Mouse (Mus musculus) heart, adult 2 months (tissue): ENCODE data around the gene Iqca. TPM values are rescaled to one million over a fixed set of nuclear protein-coding genes. Genes with fewer than 3 reads are reported as not detected.

ENCODE experiments used
- DNase-seq, 2 experiments: peaks; one replicate each; pipeline ENCODE4 v3.0.0; 2021
- H3K27ac ChIP-seq: fragments of 200-600 bp; 2 replicates; pipeline ENCODE4 v1.8.1; 2022
- H3K27me3 ChIP-seq: fragments of 200-500 bp; 2 replicates; pipeline ENCODE4 v1.6.1; 2012; ENCODE audit warnings: mild to moderate bottlenecking, low read length, inconsistent platforms, mixed read lengths; ENCODE audit not compliant: control insufficient read depth, insufficient read depth
- H3K36me3 ChIP-seq: fragments of 200-500 bp; 2 replicates; pipeline ENCODE4 v1.6.1; 2012; ENCODE audit warnings: low read length, inconsistent platforms; ENCODE audit not compliant: control insufficient read depth, insufficient read depth
- H3K4me1 ChIP-seq: fragments of 200-500 bp; 2 replicates; pipeline ENCODE4 v1.6.1; 2011; ENCODE audit warnings: low read length; ENCODE audit not compliant: control insufficient read depth, insufficient read depth
- H3K4me3 ChIP-seq: fragments of 200-600 bp; 2 replicates; pipeline ENCODE4 v1.8.1; 2022
- H3K79me2 ChIP-seq: fragments of 200-500 bp; replicated peaks from 2 replicates; pipeline ENCODE4 v1.6.1; 2012; ENCODE audit warnings: mild to moderate bottlenecking, inconsistent platforms, low read length, moderate library complexity, mixed read lengths; ENCODE audit not compliant: control insufficient read depth, insufficient read depth
- H3K9ac ChIP-seq: fragments of 200-500 bp; 2 replicates; pipeline ENCODE4 v1.6.1; 2012; ENCODE audit warnings: low read depth, mild to moderate bottlenecking, control low read depth, inconsistent platforms, low read length, mixed read lengths
- CTCF ChIP-seq: fragments of 200-600 bp; IDR thresholded peaks from 2 replicates; pipeline ENCODE4 v1.8.1; 2022; ENCODE audit warnings: antibody characterized with exemption, mild to moderate bottlenecking, moderate library complexity
- EP300 ChIP-seq: fragments of 200-500 bp; IDR thresholded peaks from 2 replicates; pipeline ENCODE4 v1.6.1; 2011; ENCODE audit warnings: low read depth, low read length, control low read depth; ENCODE audit not compliant: insufficient read depth
- POLR2A ChIP-seq: fragments of 200-500 bp; IDR thresholded peaks from 2 replicates; pipeline ENCODE4 v1.6.1; 2011; ENCODE audit warnings: mild to moderate bottlenecking, low read depth, low read length, control low read depth; ENCODE audit not compliant: insufficient read depth
- WGBS: fragments of 180-500 bp; shearing (Covaris S2); methylation state at CpG from one replicate; pipeline ENCODE4 v1.1.7; 2018; 5-methylcytosine and 5-hydroxymethylcytosine counted together
- intact Hi-C: fragments of 180-260 bp; cut with DNase I; formaldehyde crosslinking; loops from one replicate; pipeline ENCODE4 v1.15.1; 2025
- polyA plus RNA-seq: library from polyadenylated mRNA; depleted of rRNA; stranded (reverse); fragments of >200 nt; gene quantifications from 2 replicates; pipeline ENCODE4 v1.2.3, GENCODE M21; 2012
- total RNA-seq, 2 experiments: library from RNA; stranded (reverse); gene quantifications; 2 replicates each; pipeline ENCODE4 v1.2.3; 2021

Iqca gene
- total and polyA plus RNA-seq, 3 experiments = 0.43 TPM; not detected in 2

- Histone ChIP-seq H3K9ac (no peak overlapping the region), H3K4me1 (no peaks in the 10 kb centered on the region), H3K36me3 (no peaks in the 10 kb centered on the region), H3K4me3 (no peak overlapping the region), H3K79me2 (no peaks in the 10 kb centered on the region), H3K27ac (no peak overlapping the region), H3K27me3 (0 out of 2 replicates have a peak, but pooled peaks cover 1% of the 10 kb centered on the region)
- DNase-seq = no peak
- intact Hi-C loops = no loop called here
- 88% methylated on average over 11 of the region's 11 CpGs for WGBS
- TF ChIP-seq POLR2A = no peak
- no peak for TF ChIP-seq CTCF
- no peak for TF ChIP-seq EP300
Measured at GRCm38 (mm10) chr1:90132402-90132801, 20.8 kb downstream of the Iqca start.

DNA sequence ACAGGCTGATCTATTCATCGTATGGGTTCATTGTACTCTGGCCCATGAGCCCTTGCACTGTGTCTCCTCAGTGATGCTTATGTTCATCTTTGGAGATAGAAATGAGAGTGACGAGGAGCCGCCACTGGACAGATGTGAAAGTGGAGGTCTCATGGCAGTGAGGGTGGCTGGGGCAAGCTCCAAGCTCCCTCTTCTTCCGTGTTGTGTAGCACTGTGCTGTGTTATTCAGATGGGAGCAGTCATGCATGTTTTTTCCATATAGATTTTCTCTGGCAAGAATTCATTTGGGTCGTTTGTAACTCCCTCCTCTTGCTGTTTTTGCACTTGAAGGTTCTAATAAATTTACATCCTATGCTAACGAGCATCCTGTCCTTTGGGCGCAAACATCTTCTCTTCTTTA lies 21.2 kb downstream of the Iqca start:
- no peaks in the 10 kb centered on the region for H3K36me3 ChIP-seq
- WGBS = 82% methylated on average over 7 of the region's 7 CpGs
- no peaks in the 10 kb centered on the region for H3K79me2 ChIP-seq
- H3K27ac ChIP-seq = no peak overlapping the region
- 0 out of 2 replicates have a peak, but pooled peaks cover 1% of the 10 kb centered on the region for H3K27me3 ChIP-seq
- H3K4me1 ChIP-seq = no peaks in the 10 kb centered on the region
- TF ChIP-seq EP300 (no peak), CTCF (no peak), POLR2A (no peak)
- DNase-seq = no peak
- no peak overlapping the region for H3K4me3 ChIP-seq
- no peak overlapping the region for H3K9ac ChIP-seq
- intact Hi-C loops = no loop called here

DNA sequence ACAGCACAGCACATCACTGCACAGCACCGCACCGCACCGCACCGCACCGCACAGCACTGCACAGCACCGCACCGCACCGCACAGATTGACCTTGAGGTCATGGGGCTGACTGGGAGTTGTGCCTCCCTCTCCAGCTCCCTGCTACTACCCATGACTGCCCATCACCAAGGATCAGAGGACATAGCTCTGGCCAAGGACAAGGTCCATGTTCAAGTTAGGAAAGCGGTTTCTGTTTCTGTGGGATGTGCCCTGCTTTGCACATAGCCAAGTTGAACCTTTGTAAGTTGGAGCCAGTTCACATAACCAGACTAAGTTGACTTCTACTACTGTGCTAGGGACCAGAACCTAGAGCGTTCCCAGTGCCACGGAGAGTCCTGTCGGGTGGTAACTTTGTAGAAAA lies 28.6 kb downstream of the Iqca start:
- Histone ChIP-seq H3K4me1 (no peaks in the 10 kb centered on the region), H3K36me3 (no peaks in the 10 kb centered on the region), H3K27ac (no peak overlapping the region), H3K9ac (no peak overlapping the region), H3K4me3 (no peak overlapping the region), H3K79me2 (no peaks in the 10 kb centered on the region), H3K27me3 (no peaks in the 10 kb centered on the region)
- DNase-seq = no peak
- intact Hi-C loops = no loop called here
- TF ChIP-seq CTCF (no peak), EP300 (no peak), POLR2A (no peak)
- 93% methylated on average over 12 of the region's 12 CpGs for WGBS

GRCm38 (mm10) chr1:90120706-90121105 lies 32.5 kb downstream of the Iqca start:
- Histone ChIP-seq H3K27me3 (no peaks in the 10 kb centered on the region), H3K4me3 (no peak overlapping the region), H3K79me2 (no peaks in the 10 kb centered on the region), H3K4me1 (no peaks in the 10 kb centered on the region), H3K36me3 (no peaks in the 10 kb centered on the region), H3K9ac (no peak overlapping the region), H3K27ac (no peak overlapping the region)
- intact Hi-C loops = no loop called here
- WGBS = 80% methylated on average over 6 of the region's 6 CpGs
- no peak for DNase-seq
- TF ChIP-seq EP300 = no peak
- no peak for TF ChIP-seq CTCF
- TF ChIP-seq POLR2A = no peak

DNA sequence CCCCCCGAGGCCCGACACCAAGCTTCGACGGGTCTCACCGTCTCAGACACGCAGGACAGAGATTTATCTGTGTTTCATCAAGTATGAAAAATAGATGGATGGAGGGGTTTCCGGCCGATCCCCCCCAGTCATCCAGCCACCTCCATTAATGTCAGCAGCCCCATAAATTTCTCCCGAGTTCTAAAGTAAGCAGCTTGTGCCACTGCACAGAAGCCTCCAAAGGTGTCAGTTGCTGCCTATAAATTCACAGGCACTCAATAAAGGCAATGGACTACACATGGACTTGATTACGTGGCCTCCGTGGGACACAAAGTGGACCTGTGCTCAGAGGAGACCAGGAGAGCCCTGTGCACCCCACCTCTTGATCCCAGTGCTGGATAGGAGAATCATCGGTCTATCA lies 34.0 kb downstream of the Iqca start:
- no peak overlapping the region for H3K27ac ChIP-seq
- no peaks in the 10 kb centered on the region for H3K4me1 ChIP-seq
- intact Hi-C loops = no loop called here
- no peaks in the 10 kb centered on the region for H3K36me3 ChIP-seq
- no peak for TF ChIP-seq EP300
- TF ChIP-seq POLR2A = no peak
- TF ChIP-seq CTCF = no peak
- no peak for DNase-seq
- no peaks in the 10 kb centered on the region for H3K27me3 ChIP-seq
- 92% methylated on average over 12 of the region's 12 CpGs for WGBS
- H3K9ac ChIP-seq = no peak overlapping the region
- no peak overlapping the region for H3K4me3 ChIP-seq
- no peaks in the 10 kb centered on the region for H3K79me2 ChIP-seq

- no peaks in the 10 kb centered on the region for H3K27me3 ChIP-seq
- H3K4me3 ChIP-seq = no peak overlapping the region
- TF ChIP-seq EP300 (no peak), CTCF (no peak), POLR2A (no peak)
- no peak overlapping the region for H3K27ac ChIP-seq
- no peak overlapping the region for H3K9ac ChIP-seq
- 63% methylated on average over 7 of the region's 7 CpGs for WGBS
- H3K4me1 ChIP-seq = no peaks in the 10 kb centered on the region
- no peak for DNase-seq
- no peaks in the 10 kb centered on the region for H3K79me2 ChIP-seq
- intact Hi-C loops = no loop called here
- no peaks in the 10 kb centered on the region for H3K36me3 ChIP-seq
Measured at GRCm38 (mm10) chr1:90117207-90117606, 36.0 kb downstream of the Iqca start.

DNA sequence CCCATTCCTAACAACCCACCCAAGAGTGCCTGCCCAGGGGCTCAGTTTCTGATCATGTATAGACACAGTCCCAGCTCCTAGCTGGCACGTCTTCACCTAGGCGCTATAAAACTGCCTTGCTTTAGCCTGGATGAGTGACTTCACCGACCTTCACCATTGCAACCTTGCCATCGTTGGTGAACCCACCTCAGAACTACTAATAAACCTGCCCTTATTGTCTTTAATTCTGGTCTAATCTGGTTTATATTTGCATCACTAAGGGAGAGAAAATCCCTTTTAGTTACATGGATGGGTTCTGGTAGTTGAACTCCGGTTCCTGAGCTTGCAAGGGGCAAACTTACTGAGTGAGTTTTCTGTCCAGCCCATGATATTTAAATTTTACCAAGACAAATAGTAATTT lies 38.6 kb downstream of the Iqca start:
- H3K4me1 ChIP-seq = no peaks in the 10 kb centered on the region
- TF ChIP-seq EP300 (no peak), POLR2A (no peak), CTCF (no peak)
- WGBS = 88% methylated on average over 5 of the region's 5 CpGs

More for the DNA sequence above, 38.6 kb downstream of the Iqca start:
- Histone ChIP-seq H3K36me3 (no peaks in the 10 kb centered on the region), H3K27ac (no peak overlapping the region), H3K9ac (no peak overlapping the region), H3K79me2 (no peaks in the 10 kb centered on the region), H3K4me3 (no peak overlapping the region), H3K27me3 (no peaks in the 10 kb centered on the region)
- no peak for DNase-seq
- intact Hi-C loops = no loop called here
